Mouse (Mus musculus) forebrain, embryonic 13.5 days (tissue): ENCODE measurements at regions not wholly inside any gene's neighbourhood (a gene's known extent, or its start where the extent isn't known, plus 50 kb on each side); places are given as distances from the start of the nearest gene placed in this dataset.

Source experiments
- ATAC-seq: fragments of 200-750 bp; cut with Nextera tagmentation; 2 replicates; pipeline ENCODE4 v1.8.0; 2017
- H3K27ac ChIP-seq: fragments of 300-500 bp; sonication (generic); 2 replicates; pipeline ENCODE4 v1.5.1; 2015; ENCODE audit warnings: inconsistent platforms, mild to moderate bottlenecking, moderate library complexity
- H3K27me3 ChIP-seq: fragments of 300-500 bp; sonication (generic); 2 replicates; pipeline ENCODE4 v1.6.1; 2015; ENCODE audit warnings: mild to moderate bottlenecking, inconsistent platforms
- H3K36me3 ChIP-seq: fragments of 300-500 bp; sonication (generic); 2 replicates; pipeline ENCODE4 v1.6.1; 2015; ENCODE audit warnings: mild to moderate bottlenecking, inconsistent platforms; ENCODE audit not compliant: poor library complexity, severe bottlenecking
- H3K4me1 ChIP-seq: fragments of 300-500 bp; sonication (generic); 2 replicates; pipeline ENCODE4 v1.6.1; 2015; ENCODE audit warnings: inconsistent platforms
- H3K4me2 ChIP-seq: fragments of 300-500 bp; sonication (generic); 2 replicates; pipeline ENCODE4 v1.6.1; 2015; ENCODE audit warnings: inconsistent platforms, mild to moderate bottlenecking, moderate library complexity
- H3K4me3 ChIP-seq: fragments of 300-500 bp; sonication (generic); 2 replicates; pipeline ENCODE4 v1.5.1; 2015; ENCODE audit warnings: mild to moderate bottlenecking, inconsistent platforms
- H3K9ac ChIP-seq: fragments of 300-500 bp; sonication (generic); 2 replicates; pipeline ENCODE4 v1.6.1; 2015; ENCODE audit warnings: mild to moderate bottlenecking, inconsistent platforms
- H3K9me3 ChIP-seq: fragments of 300-500 bp; sonication (generic); replicated peaks from 2 replicates; pipeline ENCODE4 v1.6.1; 2016; ENCODE audit warnings: inconsistent platforms
- WGBS: fragments of 180-500 bp; shearing (Covaris S2); methylation state at CpG from one replicate; pipeline ENCODE4 v1.1.7; 2015; 5-methylcytosine and 5-hydroxymethylcytosine counted together

DNA sequence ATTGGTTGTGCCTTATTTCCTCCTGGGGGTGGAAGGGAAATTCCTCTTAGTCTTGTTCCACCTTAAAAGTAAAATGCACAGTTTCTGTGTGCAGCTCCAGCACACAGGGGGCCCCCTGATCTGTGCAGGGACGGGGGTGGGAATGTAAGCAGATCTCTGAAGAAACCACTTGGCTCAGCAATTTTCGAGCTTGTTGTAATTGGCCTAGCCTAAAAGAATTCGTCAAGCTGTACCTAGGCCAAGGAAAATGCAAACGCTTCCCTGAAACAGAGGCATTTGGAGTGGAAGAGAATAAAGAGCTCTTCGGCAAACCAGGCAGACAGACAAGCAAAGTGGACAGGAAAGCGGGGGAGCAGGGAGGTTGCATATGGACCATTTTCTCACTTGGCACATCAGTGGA is 308.5 kb upstream of the Ubash3b start:
- ATAC-seq = no peak
- peak overlapping the region; percentile 48 for H3K27ac ChIP-seq

GRCm38 (mm10) chr9:41469414-41469813 is 307.9 kb upstream of the Ubash3b start:
- Histone ChIP-seq H3K4me1 (peaks cover 24% of the 10 kb centered on the region), H3K9me3 (no peaks in the 10 kb centered on the region), H3K36me3 (no peaks in the 10 kb centered on the region), H3K27me3 (no peaks in the 10 kb centered on the region), H3K27ac (peak overlapping the region; percentile 48), H3K4me3 (no peak overlapping the region), H3K4me2 (no peak overlapping the region), H3K9ac (no peak overlapping the region)
- ATAC-seq = no peak
- 92% methylated on average over 5 of the region's 5 CpGs for WGBS

More for the DNA sequence above, 308.5 kb upstream of the Ubash3b start:
- H3K9me3 ChIP-seq = no peaks in the 10 kb centered on the region
- H3K9ac ChIP-seq = no peak overlapping the region
- 33% methylated on average over 6 of the region's 6 CpGs for WGBS
- H3K4me3 ChIP-seq = no peak overlapping the region
- H3K36me3 ChIP-seq = no peaks in the 10 kb centered on the region
- H3K27me3 ChIP-seq = no peaks in the 10 kb centered on the region
- no peak overlapping the region for H3K4me2 ChIP-seq
- H3K4me1 ChIP-seq = peaks cover 27% of the 10 kb centered on the region

DNA sequence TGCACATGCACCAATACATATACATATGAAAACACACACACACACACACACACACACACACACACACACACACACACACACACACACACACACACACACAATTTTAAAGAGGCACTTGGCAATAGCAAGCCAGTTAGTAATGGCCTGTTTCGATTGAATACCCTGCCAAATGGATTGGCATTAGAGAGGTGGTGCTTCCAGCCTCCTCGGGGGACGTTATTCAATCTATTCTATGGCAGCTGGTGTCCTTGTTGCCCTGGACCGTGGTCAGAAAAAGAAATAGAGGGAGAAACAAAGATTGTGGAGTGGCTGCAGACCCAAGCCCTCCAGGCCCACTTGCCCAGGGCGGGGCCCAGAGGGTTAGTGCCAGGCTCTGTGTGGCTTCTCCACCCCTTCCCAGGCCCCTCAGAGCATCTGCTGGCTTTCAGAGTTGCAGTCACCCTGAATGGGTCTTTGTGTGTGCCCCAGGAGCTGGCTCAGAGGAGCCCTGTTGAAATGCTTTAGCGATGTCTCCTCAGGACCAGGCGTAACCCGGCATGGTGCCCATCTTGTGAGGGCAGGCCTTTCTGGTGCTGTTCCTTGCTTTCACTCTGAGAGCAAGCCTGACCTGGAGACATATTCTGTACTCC is 302.7 kb upstream of the Ubash3b start:
- Histone ChIP-seq H3K36me3 (no peaks in the 10 kb centered on the region), H3K27me3 (no peaks in the 10 kb centered on the region), H3K9me3 (no peaks in the 10 kb centered on the region), H3K4me2 (peak overlapping the region; percentile 26; the same call in 1 of the 2 replicates), H3K27ac (peak overlapping the region; percentile 82), H3K4me3 (no peak overlapping the region), H3K4me1 (peaks cover 17% of the 10 kb centered on the region), H3K9ac (peak overlapping the region; percentile 31)
- WGBS = 35% methylated on average over 8 of the region's 8 CpGs
- peak; percentile 89 for ATAC-seq

GRCm38 (mm10) chr9:41461742-41462141 is 300.2 kb upstream of the Ubash3b start:
- peak; percentile 71 for ATAC-seq
- Histone ChIP-seq H3K27ac (peak overlapping the region; percentile 22; the same call in 1 of the 2 replicates), H3K9ac (no peak overlapping the region), H3K4me2 (no peak overlapping the region), H3K27me3 (no peaks in the 10 kb centered on the region), H3K4me3 (no peak overlapping the region), H3K9me3 (no peaks in the 10 kb centered on the region), H3K36me3 (no peaks in the 10 kb centered on the region), H3K4me1 (peaks cover 27% of the 10 kb centered on the region)
- 9% methylated on average over 11 of the region's 11 CpGs for WGBS

DNA sequence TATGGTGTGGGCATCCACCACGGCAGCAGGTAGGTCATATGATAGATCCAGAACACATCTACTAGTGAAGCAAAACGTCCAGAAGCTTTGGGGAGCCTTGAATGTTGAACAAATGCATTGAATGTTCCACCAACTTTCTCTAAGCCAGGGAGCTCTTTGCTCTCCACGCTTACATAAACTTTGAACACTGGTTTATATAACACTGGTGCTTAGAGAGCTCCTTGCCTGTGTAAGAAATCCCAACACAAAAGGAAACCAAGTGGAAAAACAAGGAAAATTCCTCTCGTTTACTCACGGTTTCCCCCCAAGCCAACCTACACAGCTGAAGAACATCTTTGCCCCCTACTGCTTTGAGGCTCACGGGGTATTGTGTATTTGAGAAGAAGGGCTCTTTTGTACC is 299.2 kb upstream of the Ubash3b start:
- Histone ChIP-seq H3K27ac (no peak overlapping the region), H3K9ac (no peak overlapping the region), H3K4me1 (peaks cover 28% of the 10 kb centered on the region), H3K27me3 (no peaks in the 10 kb centered on the region), H3K4me2 (no peak overlapping the region), H3K9me3 (no peaks in the 10 kb centered on the region), H3K36me3 (no peaks in the 10 kb centered on the region), H3K4me3 (no peak overlapping the region)
- ATAC-seq = no peak
- WGBS = 73% methylated on average over 6 of the region's 6 CpGs

GRCm38 (mm10) chr9:41457003-41457402 is 295.5 kb upstream of the Ubash3b start:
- peak overlapping the region; percentile 52; the same call in 1 of the 2 replicates for H3K27ac ChIP-seq
- no peaks in the 10 kb centered on the region for H3K9me3 ChIP-seq
- ATAC-seq = peak; percentile 62; the same call in 1 of the 2 replicates
- no peak overlapping the region for H3K4me3 ChIP-seq
- peaks cover 33% of the 10 kb centered on the region for H3K4me1 ChIP-seq
- H3K27me3 ChIP-seq = no peaks in the 10 kb centered on the region
- WGBS = 37% methylated on average over 3 of the region's 3 CpGs
- H3K4me2 ChIP-seq = no peak overlapping the region
- no peaks in the 10 kb centered on the region for H3K36me3 ChIP-seq
- H3K9ac ChIP-seq = no peak overlapping the region

GRCm38 (mm10) chr9:41451738-41452137 is 290.2 kb upstream of the Ubash3b start:
- Histone ChIP-seq H3K4me1 (peaks cover 44% of the 10 kb centered on the region), H3K27me3 (no peaks in the 10 kb centered on the region), H3K4me2 (no peak overlapping the region), H3K36me3 (no peaks in the 10 kb centered on the region), H3K9me3 (no peaks in the 10 kb centered on the region), H3K27ac (no peak overlapping the region), H3K9ac (no peak overlapping the region), H3K4me3 (no peak overlapping the region)
- ATAC-seq = no peak
- 56% methylated on average over 3 of the region's 3 CpGs for WGBS

- ATAC-seq = no peak
- Histone ChIP-seq H3K4me2 (no peak overlapping the region), H3K9ac (no peak overlapping the region), H3K27me3 (no peaks in the 10 kb centered on the region), H3K9me3 (no peaks in the 10 kb centered on the region), H3K4me1 (peaks cover 49% of the 10 kb centered on the region), H3K27ac (no peak overlapping the region), H3K36me3 (no peaks in the 10 kb centered on the region), H3K4me3 (no peak overlapping the region)
- 77% methylated on average over 4 of the region's 4 CpGs for WGBS
Measured at GRCm38 (mm10) chr9:41449233-41449632, 287.7 kb upstream of the Ubash3b start.

GRCm38 (mm10) chr9:41447902-41448301 is 286.4 kb upstream of the Ubash3b start:
- Histone ChIP-seq H3K9me3 (no peaks in the 10 kb centered on the region), H3K9ac (no peak overlapping the region), H3K27ac (peak overlapping the region; percentile 96), H3K4me2 (peak overlapping the region; percentile 44; the same call in 1 of the 2 replicates), H3K27me3 (no peaks in the 10 kb centered on the region), H3K36me3 (0 out of 2 replicates have a peak, but pooled peaks cover under 1% of the 10 kb centered on the region), H3K4me1 (peaks cover 48% of the 10 kb centered on the region), H3K4me3 (no peak overlapping the region)
- WGBS = 77% methylated on average over 8 of the region's 8 CpGs
- ATAC-seq = 0 out of 2 replicates have a peak, but pooled peaks have one; percentile 8

- Histone ChIP-seq H3K4me1 (peaks cover 45% of the 10 kb centered on the region), H3K27ac (peak overlapping the region; percentile 96), H3K27me3 (no peaks in the 10 kb centered on the region), H3K4me3 (no peak overlapping the region), H3K4me2 (peak overlapping the region; percentile 44), H3K36me3 (0 out of 2 replicates have a peak, but pooled peaks cover 3% of the 10 kb centered on the region), H3K9me3 (no peaks in the 10 kb centered on the region), H3K9ac (peak overlapping the region; percentile 47)
- peak; percentile 69 for ATAC-seq
- WGBS = 14% methylated on average over 12 of the region's 12 CpGs
Measured at GRCm38 (mm10) chr9:41447211-41447875, 285.8 kb upstream of the Ubash3b start.

GRCm38 (mm10) chr9:41446431-41447203 is 285.1 kb upstream of the Ubash3b start:
- no peak overlapping the region for H3K4me3 ChIP-seq
- H3K4me2 ChIP-seq = peak overlapping the region; percentile 44
- H3K36me3 ChIP-seq = 0 out of 2 replicates have a peak, but pooled peaks cover 3% of the 10 kb centered on the region
- no peaks in the 10 kb centered on the region for H3K27me3 ChIP-seq
- peak overlapping the region; percentile 96 for H3K27ac ChIP-seq
- peak overlapping the region; percentile 47 for H3K9ac ChIP-seq
- H3K4me1 ChIP-seq = peaks cover 38% of the 10 kb centered on the region
- WGBS = 41% methylated on average over 9 of the region's 9 CpGs
- peak; percentile 83 for ATAC-seq
- H3K9me3 ChIP-seq = no peaks in the 10 kb centered on the region

DNA sequence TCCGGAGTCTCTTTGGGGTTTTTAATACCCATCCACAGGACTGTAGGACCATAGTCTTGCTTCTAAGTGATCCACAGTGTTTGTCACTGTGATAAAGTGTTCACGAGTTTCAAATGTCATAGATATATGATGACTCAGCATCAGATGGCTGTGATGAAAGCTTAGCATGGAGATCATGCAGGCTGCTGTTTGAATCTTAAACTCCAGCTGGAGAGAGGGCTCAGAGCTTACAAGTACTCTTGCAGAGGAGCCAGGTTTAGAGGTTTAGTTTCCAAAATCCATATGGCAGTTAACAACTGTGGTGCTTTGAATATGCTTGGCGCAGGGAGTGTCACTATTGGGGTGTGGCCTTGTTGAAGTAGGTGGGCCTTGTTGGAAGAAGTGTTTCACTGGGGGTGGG is 280.9 kb upstream of the Ubash3b start:
- 91% methylated on average over 3 of the region's 3 CpGs for WGBS
- H3K9me3 ChIP-seq = peaks cover 12% of the 10 kb centered on the region
- no peak for ATAC-seq

More for the DNA sequence above, 280.9 kb upstream of the Ubash3b start:
- Histone ChIP-seq H3K4me1 (peaks cover 18% of the 10 kb centered on the region), H3K27me3 (no peaks in the 10 kb centered on the region), H3K27ac (no peak overlapping the region), H3K36me3 (peaks cover 30% of the 10 kb centered on the region), H3K9ac (no peak overlapping the region), H3K4me3 (no peak overlapping the region), H3K4me2 (no peak overlapping the region)
